Mouse (Mus musculus): ENCODE results near the gene Map3k1. TPM values are rescaled to one million over a fixed set of nuclear protein-coding genes. Genes with fewer than 3 reads are reported as not detected.

Map3k1 gene
- polyA plus RNA-seq (2012; rRNA removed; ENCODE audit: low replicate concordance): 29.7 and 35.8 TPM in 2 replicates

DNA sequence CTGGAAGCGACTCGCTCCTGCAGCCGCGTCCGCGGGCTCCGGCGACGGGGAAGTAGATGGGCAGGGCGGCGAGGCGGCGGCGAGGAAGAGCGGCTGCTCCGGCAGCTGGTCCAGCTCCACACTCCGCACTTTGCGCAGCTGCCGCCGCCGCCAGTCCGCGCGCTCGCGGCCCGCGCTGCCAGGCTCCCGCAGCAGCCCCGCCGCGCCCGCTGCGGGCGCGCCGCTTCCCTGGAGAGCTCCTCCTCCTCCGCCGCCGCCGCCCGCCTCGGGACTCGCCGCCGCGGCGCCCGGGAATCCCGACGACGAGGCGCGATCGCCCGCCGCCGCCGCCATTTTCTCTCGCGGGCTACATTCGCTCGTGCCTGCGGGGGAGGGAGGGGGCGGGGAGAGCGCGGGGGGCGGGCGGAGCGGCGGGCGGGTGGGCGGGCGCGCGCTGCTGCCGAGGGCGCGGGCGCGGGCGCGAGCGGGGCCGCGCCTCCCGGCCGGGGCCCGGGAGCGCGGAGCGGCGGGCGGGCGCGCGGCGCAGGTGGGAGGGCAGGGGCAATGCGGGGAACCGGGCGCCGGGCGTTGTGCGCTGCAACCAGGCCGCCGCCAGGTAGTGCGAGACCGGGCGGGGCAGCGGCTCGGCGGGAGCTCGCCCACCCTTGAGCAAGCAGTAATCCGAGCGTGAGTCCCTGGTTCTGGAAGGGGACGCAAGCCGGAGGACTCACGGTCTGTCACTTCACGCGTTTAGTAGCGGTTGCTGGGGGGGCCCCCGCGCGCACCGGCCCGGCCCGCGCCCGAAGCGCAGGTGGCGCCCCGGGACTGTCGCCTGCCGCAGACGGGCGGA lies at the start of gene Map3k1:
Map3k1 (minus strand) TSS at position 357 of the 829 bp plus-strand sequence.

Other genes with a start within 250 kb of the Map3k1 start
- not detected in 2 replicates for gene Gm10198, start 216.2 kb downstream of the Map3k1 start, polyA plus RNA-seq (2012; rRNA removed; ENCODE audit: low replicate concordance)
- gene Mier3, start 128.0 kb downstream of the Map3k1 start, polyA plus RNA-seq (2012; rRNA removed; ENCODE audit: low replicate concordance): 3.7 and 6.4 TPM in 2 replicates

Measured in mammary gland, adult 2 months (tissue).